Mouse (Mus musculus): ENCODE data around the gene Mrpl38. TPM values are rescaled to one million over a fixed set of nuclear protein-coding genes. Genes with fewer than 3 reads are reported as not detected.

The Mrpl38 gene
- polyA plus RNA-seq, 1 experiment from 2014 or later = 98.0 TPM

- ATAC-seq (replicated peaks; ENCODE audit: low FRiP score) = no peak
- DNase-seq (ENCODE audit: low spot score) = no peak
- Histone ChIP-seq H3K27me3 (ENCODE audit: control insufficient read depth, insufficient read depth, low read length) (no peaks in the 10 kb centered on the region), H3K9me3 (ENCODE audit: control insufficient read depth, low read length) (no peaks in the 10 kb centered on the region), H3K4me1 (replicated peaks; ENCODE audit: control insufficient read depth, insufficient read depth, low read length) (peaks cover 7% of the 10 kb centered on the region; the same call in 1 of the 2 replicates), H3K4me2 (ENCODE audit: low read depth, low read length, severe bottlenecking) (no peak overlapping the region), H3K36me3 (ENCODE audit: control insufficient read depth, insufficient read depth, low read length) (no peaks in the 10 kb centered on the region), H3K4me3 (ENCODE audit: low read depth, low read length) (no peak overlapping the region), H3K9ac (ENCODE audit: low read length) (no peak overlapping the region), H3K27ac (ENCODE audit: low read depth, low read length) (no peak overlapping the region)
- 88% methylated on average over 5 of the region's 5 CpGs for WGBS
Observed at GRCm38 (mm10) chr11:116170003-116170800, 31.5 kb upstream of the Mrpl38 start.

GRCm38 (mm10) chr11:116169214-116169613, 30.5 kb upstream of the Mrpl38 start:
- no peak overlapping the region for H3K27ac ChIP-seq (ENCODE audit: low read depth, low read length)
- no peaks in the 10 kb centered on the region for H3K9me3 ChIP-seq (ENCODE audit: control insufficient read depth, low read length)
- ATAC-seq (replicated peaks; ENCODE audit: low FRiP score) (no peak), DNase-seq (ENCODE audit: low spot score) (no peak)
- WGBS = 86% methylated on average over 3 of the region's 3 CpGs
- H3K36me3 ChIP-seq (ENCODE audit: control insufficient read depth, insufficient read depth, low read length) = no peaks in the 10 kb centered on the region; the same call in 1 of the 2 replicates
- no peak overlapping the region for H3K9ac ChIP-seq (ENCODE audit: low read length)
- H3K27me3 ChIP-seq (ENCODE audit: control insufficient read depth, insufficient read depth, low read length) = no peaks in the 10 kb centered on the region
- no peak overlapping the region for H3K4me3 ChIP-seq (ENCODE audit: low read depth, low read length)
- no peak overlapping the region for H3K4me2 ChIP-seq (ENCODE audit: low read depth, low read length, severe bottlenecking)
- peaks cover 7% of the 10 kb centered on the region; the same call in 1 of the 2 replicates for H3K4me1 ChIP-seq (replicated peaks; ENCODE audit: control insufficient read depth, insufficient read depth, low read length)

- Histone ChIP-seq H3K27ac (ENCODE audit: low read depth, low read length) (peak within 1 kb of the TSS; percentile 82), H3K4me3 (ENCODE audit: low read depth, low read length) (peak within 1 kb of the TSS; percentile 67), H3K4me1 (replicated peaks; ENCODE audit: control insufficient read depth, insufficient read depth, low read length) (peaks cover 10% of the 10 kb centered on the region; the same call in 1 of the 2 replicates), H3K9me3 (ENCODE audit: control insufficient read depth, low read length) (no peaks in the 10 kb centered on the region), H3K36me3 (ENCODE audit: control insufficient read depth, insufficient read depth, low read length) (no peaks in the 10 kb centered on the region; the same call in 1 of the 2 replicates), H3K4me2 (ENCODE audit: low read depth, low read length, severe bottlenecking) (peak within 1 kb of the TSS; percentile 80), H3K9ac (ENCODE audit: low read length) (peak within 1 kb of the TSS; percentile 84), H3K27me3 (ENCODE audit: control insufficient read depth, insufficient read depth, low read length) (no peaks in the 10 kb centered on the region)
- peak; percentile 97 for DNase-seq (ENCODE audit: low spot score)
- 1% methylated on average over 40 of the region's 40 CpGs for WGBS
- ATAC-seq (replicated peaks; ENCODE audit: low FRiP score) = peak; percentile 97
Observed at GRCm38 (mm10) chr11:116167884-116168439, 29.3 kb upstream of the Mrpl38 start, which contains the start of gene Fbf1. Gene Fbf1 (minus strand): TSS chr11:116168166.

- Histone ChIP-seq H3K27me3 (ENCODE audit: control insufficient read depth, insufficient read depth, low read length) (no peaks in the 10 kb centered on the region), H3K9me3 (ENCODE audit: control insufficient read depth, low read length) (no peaks in the 10 kb centered on the region), H3K9ac (ENCODE audit: low read length) (peak overlapping the region; percentile 84), H3K36me3 (ENCODE audit: control insufficient read depth, insufficient read depth, low read length) (no peaks in the 10 kb centered on the region; the same call in 1 of the 2 replicates), H3K4me1 (replicated peaks; ENCODE audit: control insufficient read depth, insufficient read depth, low read length) (peaks cover 10% of the 10 kb centered on the region; the same call in 1 of the 2 replicates), H3K27ac (ENCODE audit: low read depth, low read length) (peak overlapping the region; percentile 82; the same call in 1 of the 2 replicates), H3K4me3 (ENCODE audit: low read depth, low read length) (peak overlapping the region; percentile 67), H3K4me2 (ENCODE audit: low read depth, low read length, severe bottlenecking) (peak overlapping the region; percentile 80)
- WGBS = 19% methylated on average over 6 of the region's 6 CpGs
- ATAC-seq (replicated peaks; ENCODE audit: low FRiP score) (no peak), DNase-seq (ENCODE audit: low spot score) (no peak)
Observed at GRCm38 (mm10) chr11:116167232-116167631, 28.6 kb upstream of the Mrpl38 start.

GRCm38 (mm10) chr11:116163002-116163401, 24.3 kb upstream of the Mrpl38 start:
- peaks cover 10% of the 10 kb centered on the region; the same call in 1 of the 2 replicates for H3K4me1 ChIP-seq (replicated peaks; ENCODE audit: control insufficient read depth, insufficient read depth, low read length)
- H3K27ac ChIP-seq (ENCODE audit: low read depth, low read length) = no peak overlapping the region
- no peak overlapping the region for H3K4me3 ChIP-seq (ENCODE audit: low read depth, low read length)
- H3K9ac ChIP-seq (ENCODE audit: low read length) = no peak overlapping the region
- H3K27me3 ChIP-seq (ENCODE audit: control insufficient read depth, insufficient read depth, low read length) = no peaks in the 10 kb centered on the region
- WGBS = 29% methylated on average over 9 of the region's 9 CpGs
- H3K36me3 ChIP-seq (ENCODE audit: control insufficient read depth, insufficient read depth, low read length) = peaks cover 3% of the 10 kb centered on the region; the same call in 1 of the 2 replicates
- no peaks in the 10 kb centered on the region for H3K9me3 ChIP-seq (ENCODE audit: control insufficient read depth, low read length)
- H3K4me2 ChIP-seq (ENCODE audit: low read depth, low read length, severe bottlenecking) = no peak overlapping the region
- no peak for DNase-seq (ENCODE audit: low spot score)
- ATAC-seq (replicated peaks; ENCODE audit: low FRiP score) = no peak; the same call in 1 of the 2 replicates

- DNase-seq (ENCODE audit: low spot score) = no peak
- H3K9ac ChIP-seq (ENCODE audit: low read length) = no peak overlapping the region
- 77% methylated on average over 10 of the region's 10 CpGs for WGBS
- no peak overlapping the region for H3K4me2 ChIP-seq (ENCODE audit: low read depth, low read length, severe bottlenecking)
- H3K27me3 ChIP-seq (ENCODE audit: control insufficient read depth, insufficient read depth, low read length) = no peaks in the 10 kb centered on the region
- H3K27ac ChIP-seq (ENCODE audit: low read depth, low read length) = no peak overlapping the region
- H3K4me3 ChIP-seq (ENCODE audit: low read depth, low read length) = no peak overlapping the region
- peaks cover 10% of the 10 kb centered on the region; the same call in 1 of the 2 replicates for H3K4me1 ChIP-seq (replicated peaks; ENCODE audit: control insufficient read depth, insufficient read depth, low read length)
- H3K9me3 ChIP-seq (ENCODE audit: control insufficient read depth, low read length) = no peaks in the 10 kb centered on the region
- no peak for ATAC-seq (replicated peaks; ENCODE audit: low FRiP score)
- H3K36me3 ChIP-seq (ENCODE audit: control insufficient read depth, insufficient read depth, low read length) = peaks cover 3% of the 10 kb centered on the region
Observed at GRCm38 (mm10) chr11:116162146-116162545, 23.5 kb upstream of the Mrpl38 start.

GRCm38 (mm10) chr11:116161312-116161711, 22.6 kb upstream of the Mrpl38 start:
- ATAC-seq (replicated peaks; ENCODE audit: low FRiP score) = no peak
- Histone ChIP-seq H3K4me2 (ENCODE audit: low read depth, low read length, severe bottlenecking) (no peak overlapping the region), H3K4me1 (replicated peaks; ENCODE audit: control insufficient read depth, insufficient read depth, low read length) (peaks cover 3% of the 10 kb centered on the region; the same call in 1 of the 2 replicates), H3K27ac (ENCODE audit: low read depth, low read length) (no peak overlapping the region), H3K9me3 (ENCODE audit: control insufficient read depth, low read length) (no peaks in the 10 kb centered on the region), H3K9ac (ENCODE audit: low read length) (no peak overlapping the region), H3K4me3 (ENCODE audit: low read depth, low read length) (no peak overlapping the region), H3K27me3 (ENCODE audit: control insufficient read depth, insufficient read depth, low read length) (no peaks in the 10 kb centered on the region), H3K36me3 (ENCODE audit: control insufficient read depth, insufficient read depth, low read length) (peaks cover 3% of the 10 kb centered on the region)
- no peak for DNase-seq (ENCODE audit: low spot score)
- 72% methylated on average over 12 of the region's 12 CpGs for whole genome bisulfite sequencing

GRCm38 (mm10) chr11:116150960-116151359, 12.3 kb upstream of the Mrpl38 start:
- ATAC-seq (replicated peaks; ENCODE audit: low FRiP score) (no peak), DNase-seq (ENCODE audit: low spot score) (no peak)
- Histone ChIP-seq H3K9me3 (ENCODE audit: control insufficient read depth, low read length) (no peaks in the 10 kb centered on the region), H3K4me3 (ENCODE audit: low read depth, low read length) (no peak overlapping the region), H3K27ac (ENCODE audit: low read depth, low read length) (no peak overlapping the region), H3K9ac (ENCODE audit: low read length) (no peak overlapping the region), H3K27me3 (ENCODE audit: control insufficient read depth, insufficient read depth, low read length) (no peaks in the 10 kb centered on the region), H3K4me2 (ENCODE audit: low read depth, low read length, severe bottlenecking) (no peak overlapping the region), H3K4me1 (replicated peaks; ENCODE audit: control insufficient read depth, insufficient read depth, low read length) (no peaks in the 10 kb centered on the region), H3K36me3 (ENCODE audit: control insufficient read depth, insufficient read depth, low read length) (peaks cover 11% of the 10 kb centered on the region; the same call in 1 of the 2 replicates)
- WGBS = 100% methylated on average over 2 of the region's 2 CpGs

Data from forebrain, embryonic 11.5 days (tissue).